Mouse (Mus musculus) macrophage (primary cell): Measurements from ENCODE around the gene Dip2a. TPM values are rescaled to one million over a fixed set of nuclear protein-coding genes. Genes with fewer than 3 reads are reported as not detected.

Source experiments
- H3K27ac ChIP-seq: fragments of 350-480 bp; formaldehyde crosslinking; 2 replicates; pipeline ENCODE4 v1.9.0; 2021
- H3K36me3 ChIP-seq: fragments of 350-480 bp; formaldehyde crosslinking; 2 replicates; pipeline ENCODE4 v1.9.0; 2021; ENCODE audit errors: inconsistent target
- H3K4me3 ChIP-seq: fragments of 350-480 bp; formaldehyde crosslinking; 2 replicates; pipeline ENCODE4 v1.9.0; 2021; ENCODE audit errors: inconsistent target
- H3K79me2 ChIP-seq: fragments of 350-480 bp; formaldehyde crosslinking; 2 replicates; pipeline ENCODE4 v1.9.0; 2021; ENCODE audit errors: inconsistent target
- WGBS: methylation state at CpG from one replicate; pipeline ENCODE4 v1.1.7; 2026; ENCODE audit warnings: inconsistent platforms; ENCODE audit not compliant: missing documents; 5-methylcytosine and 5-hydroxymethylcytosine counted together
- polyA plus RNA-seq: library from polyadenylated mRNA; stranded (reverse); fragments of 250-400 nt; gene quantifications from 3 replicates; pipeline ENCODE4 v1.2.4, GENCODE M21; 2018; ENCODE audit warnings: inconsistent platforms

Gene Dip2a
- polyA plus RNA-seq, 1 experiment from 2014 or later = 5.1 TPM

DNA sequence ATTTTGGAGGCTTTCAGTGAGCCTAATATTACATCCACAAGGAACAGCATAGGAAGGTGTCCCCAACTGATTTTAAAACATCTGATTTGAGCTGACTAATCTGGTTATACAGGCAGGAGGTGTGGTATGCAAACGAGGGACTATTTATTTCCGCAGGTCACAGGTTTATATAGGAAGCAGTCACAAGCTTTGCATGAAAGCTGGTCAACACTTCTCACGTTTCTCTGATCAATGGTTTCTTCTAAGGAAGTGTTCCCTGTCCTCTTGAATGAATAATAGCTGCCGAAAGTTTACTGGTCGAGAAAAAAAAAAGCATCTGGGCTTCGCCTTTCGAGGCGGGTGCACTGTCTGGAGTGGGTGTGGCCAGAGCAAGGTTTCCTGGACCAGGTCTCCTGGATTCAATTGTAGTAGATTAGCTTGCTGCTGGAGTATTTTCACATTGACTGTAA is 976 bp upstream of the Dip2a start:
- no peak overlapping the region for H3K27ac ChIP-seq
- H3K36me3 ChIP-seq = 0 out of 2 replicates have a peak, but pooled peaks cover under 1% of the 10 kb centered on the region
- peaks cover 36% of the 10 kb centered on the region for H3K79me2 ChIP-seq
- H3K4me3 ChIP-seq = peak overlapping the region; percentile 51
- WGBS = under 1% methylated on average over 8 of the region's 8 CpGs

DNA sequence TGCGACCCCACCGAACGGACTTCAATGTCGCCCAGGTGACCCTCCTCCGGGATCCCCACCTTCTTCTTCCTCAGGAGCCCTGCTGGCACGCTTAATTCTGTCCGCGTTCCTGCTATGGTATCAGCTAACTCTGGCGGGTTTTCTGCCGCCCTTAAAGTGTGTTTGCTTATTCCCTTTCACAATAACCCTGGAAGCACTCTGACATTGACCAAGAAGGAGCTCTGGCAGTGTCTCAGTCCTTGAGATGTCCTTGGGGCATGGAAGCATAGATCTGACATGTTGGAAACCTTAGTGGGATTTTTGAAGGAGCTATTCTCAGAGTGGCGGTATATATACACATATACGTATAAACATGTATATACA is 430 bp upstream of the Dip2a start:
- Histone ChIP-seq H3K79me2 (peaks cover 36% of the 10 kb centered on the region), H3K36me3 (no peaks in the 10 kb centered on the region), H3K27ac (no peak overlapping the region), H3K4me3 (peak overlapping the region; percentile 51)
- WGBS = 0% methylated on average over 12 of the region's 12 CpGs

DNA sequence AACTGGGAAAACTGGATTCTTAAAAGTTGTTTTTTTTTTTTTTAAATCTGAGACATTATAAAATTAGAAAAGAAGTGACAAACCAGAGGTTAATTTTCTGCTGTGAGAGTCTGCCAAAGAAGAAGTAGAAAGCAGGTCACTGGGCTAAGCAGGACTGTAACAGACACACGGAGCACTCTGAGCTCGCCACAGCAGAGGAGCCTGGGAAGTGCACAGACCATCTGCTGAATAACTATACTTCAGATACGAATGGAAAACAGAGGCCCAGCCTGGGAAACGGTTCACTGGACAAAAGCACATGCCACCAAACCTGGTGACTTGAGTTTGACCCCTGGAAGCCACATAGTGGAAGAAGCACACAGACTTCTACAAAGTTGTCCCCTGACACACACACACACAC is 10.7 kb downstream of the Dip2a start:
- no peak overlapping the region for H3K27ac ChIP-seq
- H3K79me2 ChIP-seq = peaks cover 52% of the 10 kb centered on the region; the same call in 1 of the 2 replicates
- H3K4me3 ChIP-seq = no peak overlapping the region
- H3K36me3 ChIP-seq = no peaks in the 10 kb centered on the region
- WGBS = 80% methylated on average over 4 of the region's 4 CpGs

DNA sequence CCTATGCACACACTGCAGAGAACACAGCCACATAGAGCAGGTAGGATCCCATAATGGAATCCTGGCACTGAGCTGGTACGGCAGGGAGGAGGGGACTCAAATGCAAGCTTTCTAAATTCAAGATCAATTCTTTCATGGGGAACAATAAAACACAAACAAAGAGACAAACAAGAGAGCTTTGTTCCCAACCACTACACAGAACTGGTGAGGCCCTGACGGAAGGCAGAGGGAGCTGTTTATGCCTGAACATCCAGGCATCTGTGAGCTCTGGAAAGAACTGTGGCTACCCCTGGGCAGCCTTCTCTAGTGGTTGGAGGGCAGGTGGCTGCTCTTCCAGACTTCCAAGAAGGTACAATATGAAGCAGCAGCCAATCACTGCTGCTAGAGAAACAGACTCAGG is 13.1 kb downstream of the Dip2a start:
- Histone ChIP-seq H3K27ac (no peak overlapping the region), H3K4me3 (no peak overlapping the region), H3K79me2 (peaks cover 52% of the 10 kb centered on the region; the same call in 1 of the 2 replicates), H3K36me3 (no peaks in the 10 kb centered on the region)
- 100% methylated on average over 2 of the region's 2 CpGs for WGBS

DNA sequence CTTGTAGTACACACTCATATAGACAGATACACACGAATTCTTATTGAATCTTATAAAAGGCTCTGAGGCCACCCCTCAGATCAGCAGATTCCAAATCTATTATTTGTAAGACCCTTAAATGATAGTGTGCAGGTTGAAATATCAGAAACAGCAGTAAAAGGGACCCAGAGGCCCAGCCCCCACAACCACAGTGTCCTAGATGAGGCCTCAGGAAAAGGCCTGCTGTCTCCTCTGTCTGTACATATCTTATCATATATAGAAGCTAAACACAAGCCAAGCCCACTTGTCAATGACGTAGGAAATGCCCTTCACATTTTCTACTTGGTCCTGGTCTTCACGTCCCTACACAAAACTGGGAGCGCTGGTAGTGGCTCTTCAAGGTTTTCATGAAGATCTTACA is 16.0 kb downstream of the Dip2a start:
- Histone ChIP-seq H3K79me2 (peaks cover 30% of the 10 kb centered on the region; the same call in 1 of the 2 replicates), H3K36me3 (no peaks in the 10 kb centered on the region), H3K27ac (no peak overlapping the region), H3K4me3 (no peak overlapping the region)
- WGBS = 98% methylated on average over 4 of the region's 4 CpGs

DNA sequence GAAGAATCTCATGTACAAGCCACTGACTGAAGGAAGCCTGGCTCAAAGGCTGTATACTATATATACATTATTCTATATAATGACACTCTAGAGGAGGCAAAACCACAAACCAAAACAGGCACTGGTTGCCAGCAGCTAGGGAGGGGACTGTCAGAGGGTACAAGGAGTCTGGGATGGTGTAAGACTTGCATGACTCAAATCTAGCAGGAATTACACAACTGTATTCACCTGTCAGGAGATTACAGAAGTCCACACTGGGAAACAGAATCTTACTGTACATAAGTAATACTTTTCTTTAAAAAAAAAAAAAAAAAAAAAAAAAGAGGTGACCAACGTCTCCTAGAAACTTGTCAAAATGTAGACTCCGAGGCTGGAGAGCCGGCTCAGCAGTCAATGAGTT is 16.5 kb downstream of the Dip2a start:
- 88% methylated on average over 3 of the region's 3 CpGs for WGBS
- Histone ChIP-seq H3K79me2 (peaks cover 27% of the 10 kb centered on the region; the same call in 1 of the 2 replicates), H3K27ac (no peak overlapping the region), H3K36me3 (no peaks in the 10 kb centered on the region), H3K4me3 (no peak overlapping the region)

DNA sequence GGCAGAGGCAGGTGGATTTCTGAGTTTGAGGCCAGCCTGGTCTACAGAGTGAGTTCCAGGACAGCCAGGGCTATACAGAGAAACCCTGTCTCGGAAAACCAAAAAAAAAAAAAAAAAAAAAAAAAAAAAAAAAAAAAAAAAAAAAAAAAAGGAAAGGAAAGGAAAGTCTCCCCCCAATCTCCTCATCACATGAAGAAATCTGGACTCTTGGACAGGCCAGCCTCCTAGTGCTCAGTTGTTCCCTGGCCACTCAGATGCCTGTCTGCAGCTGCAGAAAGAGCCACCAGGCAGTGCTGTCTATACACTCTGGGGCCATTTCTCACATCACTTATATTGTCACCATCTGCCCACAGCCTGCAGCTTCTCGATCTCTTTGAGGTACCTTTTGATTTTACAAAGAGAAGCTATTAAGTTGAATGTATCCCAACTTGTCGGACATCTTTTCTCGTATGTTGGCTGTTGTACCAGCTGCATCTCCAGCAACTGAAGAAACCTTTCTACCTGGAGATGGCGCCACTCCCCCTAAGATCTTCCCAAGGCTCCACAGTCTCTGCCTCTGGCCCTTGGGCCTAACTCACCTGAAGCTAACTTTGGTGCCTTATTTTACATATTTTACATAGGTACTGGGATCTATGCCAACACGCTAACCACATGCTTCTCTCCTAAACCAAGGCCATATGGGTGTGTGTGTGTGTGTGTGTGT is 18.6 kb downstream of the Dip2a start:
- peaks cover 16% of the 10 kb centered on the region; the same call in 1 of the 2 replicates for H3K79me2 ChIP-seq
- no peak overlapping the region for H3K27ac ChIP-seq
- no peaks in the 10 kb centered on the region for H3K36me3 ChIP-seq
- 94% methylated on average over 5 of the region's 6 CpGs for WGBS
- no peak overlapping the region for H3K4me3 ChIP-seq

DNA sequence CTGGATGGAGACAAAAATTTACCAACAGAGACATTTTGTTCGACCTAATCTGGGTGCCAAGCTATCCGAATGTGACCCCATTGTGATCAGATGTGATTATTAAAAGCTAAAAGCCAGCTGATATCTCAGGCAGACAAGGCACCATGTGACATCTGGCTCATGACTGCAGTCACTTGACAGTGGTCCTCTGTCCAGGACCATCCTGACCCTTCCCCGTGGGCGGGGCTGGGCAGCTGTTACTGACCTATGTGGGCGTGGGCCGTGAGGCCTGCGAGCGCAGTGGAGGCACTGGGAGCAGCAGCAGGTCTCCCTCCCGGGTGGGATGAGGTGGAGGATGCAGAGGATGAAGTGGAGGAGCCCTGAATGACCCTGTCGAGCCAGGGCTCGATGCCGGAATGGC is 27.5 kb downstream of the Dip2a start:
- Histone ChIP-seq H3K4me3 (no peak overlapping the region), H3K36me3 (peaks cover 35% of the 10 kb centered on the region; the same call in 1 of the 2 replicates), H3K79me2 (no peaks in the 10 kb centered on the region), H3K27ac (no peak overlapping the region)
- 94% methylated on average over 11 of the region's 12 CpGs for WGBS

DNA sequence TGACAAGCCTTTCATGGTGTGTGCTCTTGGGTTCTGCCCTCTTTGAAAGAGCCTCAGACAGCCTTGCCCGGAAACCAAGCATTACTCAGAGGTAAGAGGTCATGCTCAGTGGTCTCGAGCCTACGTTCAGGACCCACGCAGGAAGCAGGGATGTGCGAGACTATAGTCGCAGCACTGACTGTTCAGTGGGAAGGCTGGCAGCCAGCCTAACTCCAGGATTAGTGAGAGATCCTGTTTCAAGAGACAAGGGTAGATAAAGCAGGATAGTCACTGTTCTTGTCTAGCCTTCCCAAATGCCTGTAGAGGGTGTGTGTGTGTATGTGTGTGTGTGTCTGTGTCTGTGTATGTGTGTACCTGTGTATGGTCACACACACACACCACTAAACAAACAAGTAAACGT is 28.9 kb downstream of the Dip2a start:
- H3K36me3 ChIP-seq = peaks cover 39% of the 10 kb centered on the region; the same call in 1 of the 2 replicates
- no peak overlapping the region for H3K4me3 ChIP-seq
- H3K79me2 ChIP-seq = no peaks in the 10 kb centered on the region
- WGBS = 92% methylated on average over 7 of the region's 7 CpGs
- H3K27ac ChIP-seq = no peak overlapping the region

DNA sequence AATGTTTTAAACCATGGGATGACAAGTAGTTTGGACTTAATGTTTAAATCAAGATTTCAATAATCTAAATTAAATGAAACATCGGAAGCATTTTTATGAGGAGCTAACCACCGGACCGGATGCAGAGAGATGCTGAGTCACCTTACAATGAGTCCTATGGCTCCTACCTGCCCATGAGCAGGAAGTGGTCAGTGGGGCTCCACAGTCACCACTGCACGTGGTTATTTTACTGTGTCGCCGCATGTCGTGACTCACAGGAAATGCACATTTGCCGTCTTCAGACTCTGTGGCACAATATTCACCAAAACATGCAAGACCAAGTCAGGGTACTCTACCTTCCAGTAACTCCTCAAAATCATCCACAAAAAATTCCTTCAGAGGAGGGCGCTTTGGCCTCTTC is 38.4 kb downstream of the Dip2a start:
- WGBS = 12% methylated on average over 9 of the region's 9 CpGs
- Histone ChIP-seq H3K36me3 (no peaks in the 10 kb centered on the region; the same call in 1 of the 2 replicates), H3K79me2 (no peaks in the 10 kb centered on the region), H3K27ac (peak overlapping the region; percentile 13; the same call in 1 of the 2 replicates), H3K4me3 (no peak overlapping the region)

DNA sequence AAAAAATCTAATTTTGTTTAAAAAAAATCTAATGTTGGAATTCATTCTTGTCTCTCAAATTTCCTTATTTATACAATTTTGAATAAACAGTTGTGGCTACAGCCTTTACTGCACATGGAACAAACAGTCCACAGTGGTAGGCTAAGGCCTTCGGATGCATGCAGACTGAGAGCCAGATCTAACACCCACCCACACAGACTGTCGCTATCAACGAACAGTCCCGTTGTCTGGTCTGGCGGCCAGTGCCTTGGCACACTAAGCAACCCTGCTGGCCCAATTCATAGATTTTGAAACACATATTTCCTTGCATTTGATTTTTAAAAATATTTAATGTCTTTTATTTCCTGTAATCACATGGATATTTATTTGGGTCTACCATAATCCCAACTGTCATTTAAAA is 45.0 kb downstream of the Dip2a start:
- WGBS = 92% methylated on average over 5 of the region's 5 CpGs
- Histone ChIP-seq H3K4me3 (no peak overlapping the region), H3K79me2 (no peaks in the 10 kb centered on the region), H3K36me3 (peaks cover 35% of the 10 kb centered on the region), H3K27ac (no peak overlapping the region)

DNA sequence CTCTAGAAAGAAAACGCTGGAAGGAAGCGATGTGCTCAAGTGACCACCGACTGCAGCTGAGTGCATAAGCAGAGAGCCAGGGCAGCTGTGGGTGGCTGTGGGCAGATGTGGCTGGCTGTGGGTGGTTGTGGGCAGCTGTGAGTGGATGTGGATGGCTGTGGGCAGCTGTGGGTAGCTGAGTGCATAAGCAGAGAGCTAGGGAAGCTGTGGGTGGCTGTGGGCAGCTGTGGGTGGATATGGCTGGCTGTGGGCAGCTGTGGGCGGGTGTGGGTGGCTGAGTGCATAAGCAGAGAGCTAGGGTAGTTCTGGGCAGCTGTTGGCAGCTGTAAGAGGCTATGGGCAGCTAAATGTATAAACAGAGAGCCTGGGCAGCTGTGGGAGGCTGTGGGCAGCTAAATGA is 51.9 kb downstream of the Dip2a start:
- H3K79me2 ChIP-seq = no peaks in the 10 kb centered on the region
- H3K36me3 ChIP-seq = peaks cover 31% of the 10 kb centered on the region
- H3K4me3 ChIP-seq = no peak overlapping the region
- no peak overlapping the region for H3K27ac ChIP-seq
- 90% methylated on average over 4 of the region's 4 CpGs for WGBS

DNA sequence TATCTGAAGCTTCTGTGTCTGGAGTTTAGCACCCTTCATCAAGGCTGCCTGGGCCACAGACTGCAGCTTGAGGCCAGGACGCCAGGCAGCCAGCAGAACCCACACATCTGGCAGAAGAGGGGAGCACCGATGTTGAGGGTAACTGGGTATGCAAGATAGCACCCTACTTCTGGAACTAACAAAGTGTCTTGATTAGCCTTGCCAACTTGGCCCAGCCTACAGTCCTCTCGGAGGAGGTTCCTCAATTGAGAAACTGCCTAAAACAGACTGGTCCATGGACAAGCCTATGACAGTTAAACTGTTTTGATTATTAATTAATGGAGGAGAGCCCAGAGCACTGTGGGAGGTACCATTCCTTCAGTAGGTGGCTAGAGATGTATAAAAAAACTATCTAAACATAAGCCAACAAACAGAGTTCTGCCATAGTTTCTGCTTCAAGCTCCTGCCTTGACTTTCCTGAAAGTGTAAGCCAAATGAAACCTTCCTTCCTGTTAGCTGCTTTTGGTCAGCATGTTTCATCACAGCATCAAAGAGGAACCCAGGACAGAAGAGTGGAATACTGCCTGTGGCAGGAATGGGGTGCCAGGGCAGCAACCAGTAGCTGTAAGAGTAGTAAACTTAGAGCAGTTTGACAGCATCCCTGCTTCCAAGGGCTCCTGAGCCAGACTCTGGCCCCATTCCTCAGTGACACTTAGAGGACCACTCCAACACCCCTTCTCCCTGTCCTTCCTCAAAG is 55.0 kb downstream of the Dip2a start:
- WGBS = 43% methylated on average over 3 of the region's 3 CpGs
- H3K27ac ChIP-seq = peak overlapping the region; percentile 31

DNA sequence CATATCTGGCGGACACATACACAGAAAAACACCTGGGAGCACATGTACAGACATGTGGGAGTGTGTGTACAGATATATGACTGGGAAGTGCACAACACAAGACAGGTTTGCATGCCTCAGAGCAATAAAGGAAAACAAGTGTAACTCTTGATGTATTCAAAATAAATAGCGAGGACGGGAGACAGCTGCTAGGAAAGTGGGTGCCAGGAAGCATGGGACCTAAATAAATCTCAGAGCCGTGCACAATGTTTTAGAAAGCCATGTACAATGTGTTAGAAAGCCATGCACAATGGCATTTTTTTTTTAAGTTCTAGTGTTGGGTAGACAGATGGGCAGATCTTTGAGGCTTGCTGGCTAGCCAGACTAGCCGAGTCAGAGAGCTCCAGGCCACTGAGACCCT is 56.0 kb downstream of the Dip2a start:
- 95% methylated on average over 5 of the region's 5 CpGs for WGBS
- H3K4me3 ChIP-seq = no peak overlapping the region
- peaks cover 9% of the 10 kb centered on the region; the same call in 1 of the 2 replicates for H3K36me3 ChIP-seq
- no peak overlapping the region for H3K27ac ChIP-seq
- no peaks in the 10 kb centered on the region for H3K79me2 ChIP-seq

More for the DNA sequence above, 55.0 kb downstream of the Dip2a start:
- H3K79me2 ChIP-seq = no peaks in the 10 kb centered on the region
- no peak overlapping the region for H3K4me3 ChIP-seq
- peaks cover 16% of the 10 kb centered on the region for H3K36me3 ChIP-seq
